In genomic region chr5:92370891-92371290, GRCm38 (mm10) we compare ENCODE assay signal across 24 mouse cellular contexts. TPM values are rescaled to one million over a fixed set of nuclear protein-coding genes. Genes with fewer than 3 reads are reported as not detected.
A peak's percentile ranks its signal among the peaks of the same experiment; 100 is the strongest.
DNase-seq lines count a peak whose midpoint lies in the region; ATAC-seq and TF ChIP-seq lines count a peak whose summit lies in the region.
"Had no signal": no experiment of that assay in that cellular context is flagged by ENCODE, and none has a peak within 500 bp of the region (broad histone marks: within the 10 kb centered on the region; RNA-seq: fewer than 3 reads in every experiment).

No protein-coding gene starts in this region.

- no peak overlapping the region for H3K4me2 ChIP-seq in midbrain, embryonic 11.5 days
- H3K4me2 ChIP-seq in hindbrain, embryonic 16.5 days (ENCODE audit: low read length): no peak overlapping the region
- no peak overlapping the region for H3K4me2 ChIP-seq in neural tube, embryonic 14.5 days (ENCODE audit: low read depth, low read length)
- H3K4me2 ChIP-seq: heart, embryonic 12.5 days; kidney, embryonic 15.5 days; midbrain, embryonic 15.5 days had no signal

- 88% methylated on average over 6 of the region's 6 CpGs for WGBS in heart, adult 2 months
- WGBS in midbrain, embryonic 11.5 days: 90% methylated on average over 6 of the region's 6 CpGs
- WGBS in midbrain, embryonic 10.5 days: 93% methylated on average over 6 of the region's 6 CpGs
- 66% methylated on average over 6 of the region's 6 CpGs for WGBS in hindbrain, embryonic 16.5 days
- WGBS in neural tube, embryonic 14.5 days: 65% methylated on average over 6 of the region's 6 CpGs

- peaks cover 12% of the 10 kb centered on the region for H3K4me1 ChIP-seq in heart, adult 2 months (ENCODE audit: control insufficient read depth, insufficient read depth, low read length)
- no peaks in the 10 kb centered on the region for H3K4me1 ChIP-seq in midbrain, embryonic 11.5 days (ENCODE audit: control insufficient read depth, insufficient read depth, low read length)
- H3K4me1 ChIP-seq in midbrain, embryonic 10.5 days: 0 out of 2 replicates have a peak, but pooled peaks cover 3% of the 10 kb centered on the region
- H3K4me1 ChIP-seq in hindbrain, embryonic 16.5 days (ENCODE audit: control insufficient read depth, insufficient read depth, low read depth, low read length): no peaks in the 10 kb centered on the region
- H3K4me1 ChIP-seq in neural tube, embryonic 14.5 days (ENCODE audit: control insufficient read depth, insufficient read depth, low read length): peaks cover 3% of the 10 kb centered on the region; the same call in 1 of the 2 replicates
- H3K4me1 ChIP-seq: midbrain, embryonic 15.5 days had no signal

- ATAC-seq in midbrain, embryonic 11.5 days (ENCODE audit: low FRiP score): no peak
- ATAC-seq in hindbrain, embryonic 16.5 days: peak; percentile 28; the same call in 1 of the 2 replicates
- ATAC-seq in neural tube, embryonic 14.5 days (ENCODE audit: low read depth): peak; percentile 28; the same call in 1 of the 2 replicates
- ATAC-seq: inflammation-experienced regulatory T-cells, adult 6 months had no signal

- no peak overlapping the region for H3K4me3 ChIP-seq in heart, adult 2 months
- H3K4me3 ChIP-seq in midbrain, embryonic 11.5 days (ENCODE audit: low read depth, low read length): no peak overlapping the region
- no peak overlapping the region for H3K4me3 ChIP-seq in midbrain, embryonic 10.5 days
- no peak overlapping the region for H3K4me3 ChIP-seq in hindbrain, embryonic 16.5 days (ENCODE audit: low read length)
- H3K4me3 ChIP-seq in neural tube, embryonic 14.5 days (ENCODE audit: low read depth, low read length): no peak overlapping the region
- H3K4me3 ChIP-seq: embryonic facial prominence, embryonic 10.5 days; heart, embryonic 12.5 days; kidney, embryonic 15.5 days; midbrain, embryonic 15.5 days; myocyte had no signal

- no peak overlapping the region for H3K27ac ChIP-seq in heart, adult 2 months
- H3K27ac ChIP-seq in midbrain, embryonic 11.5 days (ENCODE audit: low read depth, low read length): no peak overlapping the region
- no peak overlapping the region for H3K27ac ChIP-seq in midbrain, embryonic 10.5 days (replicated peaks)
- no peak overlapping the region for H3K27ac ChIP-seq in hindbrain, embryonic 16.5 days (ENCODE audit: low read depth, low read length)
- no peak overlapping the region; the same call in 1 of the 2 replicates for H3K27ac ChIP-seq in neural tube, embryonic 14.5 days (ENCODE audit: low read depth, low read length)
- H3K27ac ChIP-seq: embryonic facial prominence, embryonic 10.5 days; kidney, embryonic 15.5 days; liver, embryonic 14.5 days; macrophage; midbrain, embryonic 15.5 days had no signal

- TF ChIP-seq EP300 in heart, adult 2 months (IDR thresholded peaks at IDR 0.05; ENCODE audit: insufficient read depth, low read depth, low read length): no peak

- H3K27me3 ChIP-seq in heart, adult 2 months (ENCODE audit: control insufficient read depth, insufficient read depth, low read length): no peaks in the 10 kb centered on the region
- H3K27me3 ChIP-seq in midbrain, embryonic 11.5 days (ENCODE audit: control insufficient read depth, insufficient read depth, low read length): no peaks in the 10 kb centered on the region
- H3K27me3 ChIP-seq in midbrain, embryonic 10.5 days (ENCODE audit: low read depth, poor library complexity, severe bottlenecking): no peaks in the 10 kb centered on the region
- H3K27me3 ChIP-seq in hindbrain, embryonic 16.5 days (replicated peaks; ENCODE audit: control insufficient read depth, insufficient read depth, low read length): no peaks in the 10 kb centered on the region
- H3K27me3 ChIP-seq in neural tube, embryonic 14.5 days (ENCODE audit: control insufficient read depth, insufficient read depth, low read length): no peaks in the 10 kb centered on the region
- H3K27me3 ChIP-seq: heart, embryonic 12.5 days; kidney, embryonic 15.5 days; midbrain, embryonic 15.5 days had no signal

- peak; percentile 86 for DNase-seq in heart, adult 11 months
- no peak for DNase-seq in heart, adult 2 months
- DNase-seq in midbrain, embryonic 11.5 days (ENCODE audit: low spot score, missing footprints): peak; percentile 74
- no peak for DNase-seq in midbrain, embryonic 10.5 days (ENCODE audit: low spot score)
- DNase-seq in kidney, postnatal 10 days: no peak
- DNase-seq in heart, postnatal 25 days (ENCODE audit: low spot score): no peak
- DNase-seq: cerebellum, adult 8-10 months; heart, postnatal 14 days; thymus, postnatal 14 days had no signal

- no peaks in the 10 kb centered on the region for H3K79me2 ChIP-seq in heart, adult 2 months (replicated peaks; ENCODE audit: control insufficient read depth, insufficient read depth, low read length)

- intact Hi-C loops in heart, adult 2 months (cut with DNase I): no loop called here
- intact Hi-C loops in heart, postnatal 25 days (cut with DNase I): loop anchor here (2.0 kb wide), 1 partner anchor 36 kb away; no protein-coding TSS in a partner anchor

- no peaks in the 10 kb centered on the region; the same call in 1 of the 2 replicates for H3K36me3 ChIP-seq in heart, adult 2 months (ENCODE audit: control insufficient read depth, insufficient read depth, low read length)
- H3K36me3 ChIP-seq in midbrain, embryonic 11.5 days (ENCODE audit: control insufficient read depth, insufficient read depth, low read length): no peaks in the 10 kb centered on the region
- H3K36me3 ChIP-seq in midbrain, embryonic 10.5 days: no peaks in the 10 kb centered on the region
- no peaks in the 10 kb centered on the region for H3K36me3 ChIP-seq in hindbrain, embryonic 16.5 days (ENCODE audit: control insufficient read depth, insufficient read depth, low read length)
- H3K36me3 ChIP-seq in neural tube, embryonic 14.5 days (ENCODE audit: control insufficient read depth, insufficient read depth, low read length): no peaks in the 10 kb centered on the region
- H3K36me3 ChIP-seq: embryonic facial prominence, embryonic 10.5 days; heart, embryonic 12.5 days; kidney, embryonic 15.5 days; midbrain, embryonic 15.5 days had no signal

- TF ChIP-seq POLR2A in heart, adult 2 months (IDR thresholded peaks at IDR 0.05; ENCODE audit: insufficient read depth, low read depth, low read length): no peak

- H3K9me3 ChIP-seq in midbrain, embryonic 11.5 days (ENCODE audit: control insufficient read depth, low read length): no peaks in the 10 kb centered on the region
- H3K9me3 ChIP-seq in midbrain, embryonic 10.5 days (replicated peaks): no peaks in the 10 kb centered on the region
- no peaks in the 10 kb centered on the region for H3K9me3 ChIP-seq in hindbrain, embryonic 16.5 days (ENCODE audit: control insufficient read depth, low read length)
- no peaks in the 10 kb centered on the region for H3K9me3 ChIP-seq in neural tube, embryonic 14.5 days (ENCODE audit: control insufficient read depth, low read length)
- H3K9me3 ChIP-seq: embryonic facial prominence, embryonic 10.5 days; heart, embryonic 12.5 days; kidney, embryonic 15.5 days; midbrain, embryonic 15.5 days had no signal

- H3K9ac ChIP-seq in heart, adult 2 months (ENCODE audit: low read depth, low read length): no peak overlapping the region
- H3K9ac ChIP-seq in midbrain, embryonic 11.5 days (ENCODE audit: low read length): no peak overlapping the region
- H3K9ac ChIP-seq in hindbrain, embryonic 16.5 days (ENCODE audit: low read depth, low read length): no peak overlapping the region
- H3K9ac ChIP-seq in neural tube, embryonic 14.5 days (replicated peaks; ENCODE audit: low read depth, low read length): no peak overlapping the region
- H3K9ac ChIP-seq: heart, embryonic 12.5 days; kidney, embryonic 15.5 days; liver, embryonic 14.5 days; midbrain, embryonic 15.5 days had no signal

- no peak for TF ChIP-seq CTCF in heart, adult 2 months (IDR thresholded peaks at IDR 0.05)

RNA-seq across cellular contexts. Expression of gene Cxcl10, which starts 22.2 kb away (rescaled TPM):
- under 1 TPM in 1 of 2 experiments, not detected in 1; 0.34 TPM for total RNA-seq in heart, adult 2 months (2021)
- 1.0 and 3.6 TPM in 2 replicates for polyA plus RNA-seq in heart, adult 2 months (2012; rRNA removed)
- 0.33 and 0.54 TPM in 2 replicates for polyA plus RNA-seq in midbrain, embryonic 11.5 days (2014; fragmentation: Nextera tagmentation; extraction: Ambion mirVana)
- 0.17 and 0.36 TPM in 2 replicates for polyA plus RNA-seq in midbrain, embryonic 10.5 days (2016; fragmentation: Nextera tagmentation; extraction: Ambion mirVana)
- polyA plus RNA-seq in hindbrain, embryonic 16.5 days (2015; fragmentation: Nextera tagmentation; extraction: Ambion mirVana): 0.22 and 0.43 TPM in 2 replicates
- not detected in 2 replicates for polyA plus RNA-seq in neural tube, embryonic 14.5 days (2014; fragmentation: Nextera tagmentation; extraction: Ambion mirVana)
- not detected for total RNA-seq in heart, postnatal 25 days (2021)
- total RNA-seq: layer of hippocampus, postnatal 10 days had no signal
- polyA plus RNA-seq: forebrain, embryonic 16.5 days; testis, adult 2 months had no signal

RNA-seq across cellular contexts. Expression of gene Art3, which starts 39.3 kb away (rescaled TPM):
- total RNA-seq in heart, adult 2 months (2021): 100 to 1,000 TPM; 622 to 797 TPM
- polyA plus RNA-seq in heart, adult 2 months (2012; rRNA removed): 268 and 420 TPM in 2 replicates
- 0.78 and 2.5 TPM in 2 replicates for polyA plus RNA-seq in midbrain, embryonic 11.5 days (2014; fragmentation: Nextera tagmentation; extraction: Ambion mirVana)
- 0.98 and 1.6 TPM in 2 replicates for polyA plus RNA-seq in midbrain, embryonic 10.5 days (2016; fragmentation: Nextera tagmentation; extraction: Ambion mirVana)
- polyA plus RNA-seq in hindbrain, embryonic 16.5 days (2015; fragmentation: Nextera tagmentation; extraction: Ambion mirVana): 6.4 and 6.7 TPM in 2 replicates
- polyA plus RNA-seq in neural tube, embryonic 14.5 days (2014; fragmentation: Nextera tagmentation; extraction: Ambion mirVana): 6.0 and 11.9 TPM in 2 replicates
- 100 to 1,000 TPM; 689 to 788 TPM for total RNA-seq in heart, postnatal 25 days (2021)
- polyA plus RNA-seq: macrophage had no signal

RNA-seq across cellular contexts. Expression of gene Cxcl9, which starts 43.0 kb away (rescaled TPM):
- total RNA-seq in heart, adult 2 months (2021): 1 to 10 TPM; 2.8 to 3.0 TPM
- polyA plus RNA-seq in heart, adult 2 months (2012; rRNA removed): 12.2 and 21.0 TPM in 2 replicates
- not detected in 2 replicates for polyA plus RNA-seq in midbrain, embryonic 11.5 days (2014; fragmentation: Nextera tagmentation; extraction: Ambion mirVana)
- polyA plus RNA-seq in midbrain, embryonic 10.5 days (2016; fragmentation: Nextera tagmentation; extraction: Ambion mirVana): not detected in 2 replicates
- not detected in 2 replicates for polyA plus RNA-seq in hindbrain, embryonic 16.5 days (2015; fragmentation: Nextera tagmentation; extraction: Ambion mirVana)
- not detected in 2 replicates for polyA plus RNA-seq in neural tube, embryonic 14.5 days (2014; fragmentation: Nextera tagmentation; extraction: Ambion mirVana)
- 1 to 10 TPM; 1.7 to 2.6 TPM for total RNA-seq in heart, postnatal 25 days (2021)
- total RNA-seq: layer of hippocampus, postnatal 10 days had no signal
- polyA plus RNA-seq: C2C12; embryonic facial prominence, embryonic 10.5 days; forebrain, embryonic 16.5 days; heart, embryonic 12.5 days; kidney, embryonic 15.5 days; lung, embryonic 16.5 days; midbrain, embryonic 15.5 days had no signal

Comparison
In these comparisons a context has a peak if more than half of its experiments do, and no peak if none do; other contexts are left out.
1. DNase-seq: peak in heart, adult 11 months (single experiment) and midbrain, embryonic 11.5 days (single experiment); none in heart, adult 2 months (0 of 2), midbrain, embryonic 10.5 days (single experiment), kidney, postnatal 10 days (single experiment) and heart, postnatal 25 days (single experiment).
2. RNA of gene Art3, which starts 39.3 kb away (polyA plus RNA-seq): 268 to 420 TPM in heart, adult 2 months; 6.4 to 6.7 TPM in hindbrain, embryonic 16.5 days, 6.0 to 11.9 TPM in neural tube, embryonic 14.5 days, 0.98 to 1.6 TPM in midbrain, embryonic 10.5 days and 0.78 to 2.5 TPM in midbrain, embryonic 11.5 days; every median in the first group is over 10 times any median in the second.
3. RNA of gene Cxcl9, which starts 43.0 kb away (polyA plus RNA-seq): 12.2 to 21.0 TPM in heart, adult 2 months; not detected in midbrain, embryonic 11.5 days, not detected in midbrain, embryonic 10.5 days, not detected in hindbrain, embryonic 16.5 days and not detected in neural tube, embryonic 14.5 days; every median in the first group is over 10 times any median in the second.